Mouse (Mus musculus): ENCODE measurements around the gene Ror1. TPM values are rescaled to one million over a fixed set of nuclear protein-coding genes. Genes with fewer than 3 reads are reported as not detected.

Gene Ror1
- 22.4 and 24.3 TPM in 2 replicates for polyA plus RNA-seq (2016; fragmentation: Nextera tagmentation; extraction: Ambion mirVana)

GRCm38 (mm10) chr4:100095685-100096595, at the start of gene Ror1:
Gene Ror1 (plus strand): TSS chr4:100095791.
- Histone ChIP-seq H3K36me3 (no peaks in the 10 kb centered on the region), H3K4me1 (peaks cover 14% of the 10 kb centered on the region), H3K9ac (peak within 1 kb of the TSS; percentile 87), H3K4me3 (peak within 1 kb of the TSS; percentile 78), H3K27ac (peak within 1 kb of the TSS; percentile 94), H3K9me3 (no peaks in the 10 kb centered on the region), H3K4me2 (replicated peaks) (peak within 1 kb of the TSS; percentile 62), H3K27me3 (no peaks in the 10 kb centered on the region)
- WGBS, result under 1% methylated on average over 76 of the region's 76 CpGs
- peak; percentile 90 for ATAC-seq (ENCODE audit: insufficient number of reproducible peaks, insufficient read depth, low FRiP score, low TSS enrichment)

GRCm38 (mm10) chr4:100047066-100047465, 48.5 kb upstream of the Ror1 start:
- no peaks in the 10 kb centered on the region; the same call in 1 of the 2 replicates for H3K4me1 ChIP-seq
- no peak overlapping the region for H3K9ac ChIP-seq
- H3K36me3 ChIP-seq, result no peaks in the 10 kb centered on the region
- H3K9me3 ChIP-seq, result no peaks in the 10 kb centered on the region
- no peak overlapping the region for H3K4me2 ChIP-seq (replicated peaks)
- no peak for ATAC-seq (ENCODE audit: insufficient number of reproducible peaks, insufficient read depth, low FRiP score, low TSS enrichment)
- no peak overlapping the region for H3K4me3 ChIP-seq
- WGBS, result 45% methylated on average over 6 of the region's 6 CpGs
- H3K27ac ChIP-seq, result no peak overlapping the region
- H3K27me3 ChIP-seq, result no peaks in the 10 kb centered on the region

GRCm38 (mm10) chr4:100048351-100048950, 47.1 kb upstream of the Ror1 start:
- H3K27ac ChIP-seq, result no peak overlapping the region
- no peaks in the 10 kb centered on the region; the same call in 1 of the 2 replicates for H3K4me1 ChIP-seq
- 70% methylated on average over 7 of the region's 7 CpGs for WGBS

GRCm38 (mm10) chr4:100051767-100052166, 43.8 kb upstream of the Ror1 start:
- no peak overlapping the region for H3K4me3 ChIP-seq
- no peak overlapping the region for H3K27ac ChIP-seq
- H3K9me3 ChIP-seq, result no peaks in the 10 kb centered on the region
- H3K36me3 ChIP-seq, result no peaks in the 10 kb centered on the region
- H3K9ac ChIP-seq, result no peak overlapping the region
- H3K4me2 ChIP-seq (replicated peaks), result no peak overlapping the region
- no peaks in the 10 kb centered on the region for H3K27me3 ChIP-seq
- ATAC-seq (ENCODE audit: insufficient number of reproducible peaks, insufficient read depth, low FRiP score, low TSS enrichment), result no peak
- H3K4me1 ChIP-seq, result peaks cover 11% of the 10 kb centered on the region; the same call in 1 of the 2 replicates

More at GRCm38 (mm10) chr4:100048351-100048950, 47.1 kb upstream of the Ror1 start:
- ATAC-seq (ENCODE audit: insufficient number of reproducible peaks, insufficient read depth, low FRiP score, low TSS enrichment), result no peak
- no peaks in the 10 kb centered on the region for H3K27me3 ChIP-seq
- no peak overlapping the region for H3K9ac ChIP-seq
- no peaks in the 10 kb centered on the region for H3K36me3 ChIP-seq
- H3K4me2 ChIP-seq (replicated peaks), result no peak overlapping the region
- H3K4me3 ChIP-seq, result no peak overlapping the region
- no peaks in the 10 kb centered on the region for H3K9me3 ChIP-seq

GRCm38 (mm10) chr4:100052258-100052657, 43.3 kb upstream of the Ror1 start:
- 75% methylated on average over 3 of the region's 3 CpGs for WGBS
- H3K4me1 ChIP-seq, result peaks cover 11% of the 10 kb centered on the region; the same call in 1 of the 2 replicates
- H3K27ac ChIP-seq, result no peak overlapping the region
- no peak overlapping the region for H3K4me3 ChIP-seq
- H3K36me3 ChIP-seq, result no peaks in the 10 kb centered on the region
- no peaks in the 10 kb centered on the region for H3K9me3 ChIP-seq
- no peak for ATAC-seq (ENCODE audit: insufficient number of reproducible peaks, insufficient read depth, low FRiP score, low TSS enrichment)
- no peaks in the 10 kb centered on the region for H3K27me3 ChIP-seq
- H3K4me2 ChIP-seq (replicated peaks), result no peak overlapping the region
- H3K9ac ChIP-seq, result no peak overlapping the region

- H3K27ac ChIP-seq, result no peak overlapping the region
- ATAC-seq (ENCODE audit: insufficient number of reproducible peaks, insufficient read depth, low FRiP score, low TSS enrichment), result no peak
- H3K27me3 ChIP-seq, result no peaks in the 10 kb centered on the region
- H3K4me1 ChIP-seq, result peaks cover 15% of the 10 kb centered on the region
- H3K9me3 ChIP-seq, result no peaks in the 10 kb centered on the region
- 44% methylated on average over 9 of the region's 9 CpGs for WGBS
- H3K4me2 ChIP-seq (replicated peaks), result no peak overlapping the region
- no peak overlapping the region for H3K4me3 ChIP-seq
- H3K9ac ChIP-seq, result no peak overlapping the region
- H3K36me3 ChIP-seq, result no peaks in the 10 kb centered on the region
Observed at GRCm38 (mm10) chr4:100056046-100056445, 39.5 kb upstream of the Ror1 start.

GRCm38 (mm10) chr4:100056446-100056845, 39.1 kb upstream of the Ror1 start:
- no peaks in the 10 kb centered on the region for H3K36me3 ChIP-seq
- no peak overlapping the region for H3K9ac ChIP-seq
- no peak overlapping the region for H3K27ac ChIP-seq
- peaks cover 19% of the 10 kb centered on the region for H3K4me1 ChIP-seq
- H3K27me3 ChIP-seq, result no peaks in the 10 kb centered on the region
- 65% methylated on average over 4 of the region's 4 CpGs for WGBS
- H3K4me3 ChIP-seq, result no peak overlapping the region
- no peak overlapping the region for H3K4me2 ChIP-seq (replicated peaks)
- ATAC-seq (ENCODE audit: insufficient number of reproducible peaks, insufficient read depth, low FRiP score, low TSS enrichment), result no peak
- no peaks in the 10 kb centered on the region for H3K9me3 ChIP-seq

- Histone ChIP-seq H3K36me3 (no peaks in the 10 kb centered on the region), H3K27ac (no peak overlapping the region), H3K4me1 (peaks cover 25% of the 10 kb centered on the region), H3K9ac (no peak overlapping the region), H3K27me3 (no peaks in the 10 kb centered on the region), H3K4me2 (replicated peaks) (no peak overlapping the region), H3K4me3 (no peak overlapping the region), H3K9me3 (no peaks in the 10 kb centered on the region)
- no peak for ATAC-seq (ENCODE audit: insufficient number of reproducible peaks, insufficient read depth, low FRiP score, low TSS enrichment)
- 91% methylated on average over 13 of the region's 13 CpGs for WGBS
Observed at GRCm38 (mm10) chr4:100057381-100057780, 38.2 kb upstream of the Ror1 start.

- H3K36me3 ChIP-seq, result no peaks in the 10 kb centered on the region
- H3K4me2 ChIP-seq (replicated peaks), result no peak overlapping the region
- H3K4me3 ChIP-seq, result no peak overlapping the region
- no peaks in the 10 kb centered on the region for H3K9me3 ChIP-seq
- H3K27me3 ChIP-seq, result no peaks in the 10 kb centered on the region
- H3K27ac ChIP-seq, result no peak overlapping the region
- H3K4me1 ChIP-seq, result peaks cover 25% of the 10 kb centered on the region
- H3K9ac ChIP-seq, result no peak overlapping the region
- ATAC-seq (ENCODE audit: insufficient number of reproducible peaks, insufficient read depth, low FRiP score, low TSS enrichment), result no peak
- WGBS, result 89% methylated on average over 5 of the region's 5 CpGs
Observed at GRCm38 (mm10) chr4:100058631-100059030, 37.0 kb upstream of the Ror1 start.

GRCm38 (mm10) chr4:100059811-100060210, 35.8 kb upstream of the Ror1 start:
- H3K27me3 ChIP-seq, result no peaks in the 10 kb centered on the region
- no peaks in the 10 kb centered on the region for H3K9me3 ChIP-seq
- H3K4me2 ChIP-seq (replicated peaks), result no peak overlapping the region
- 40% methylated on average over 3 of the region's 3 CpGs for WGBS
- ATAC-seq (ENCODE audit: insufficient number of reproducible peaks, insufficient read depth, low FRiP score, low TSS enrichment), result no peak
- H3K9ac ChIP-seq, result no peak overlapping the region
- H3K27ac ChIP-seq, result no peak overlapping the region
- no peaks in the 10 kb centered on the region for H3K36me3 ChIP-seq
- H3K4me1 ChIP-seq, result peaks cover 25% of the 10 kb centered on the region
- no peak overlapping the region for H3K4me3 ChIP-seq

GRCm38 (mm10) chr4:100061396-100062066, 34.1 kb upstream of the Ror1 start:
- peak overlapping the region; percentile 16; the same call in 1 of the 2 replicates for H3K4me2 ChIP-seq (replicated peaks)
- WGBS, result 45% methylated on average over 19 of the region's 19 CpGs
- H3K9ac ChIP-seq, result no peak overlapping the region
- H3K4me3 ChIP-seq, result no peak overlapping the region
- H3K4me1 ChIP-seq, result peaks cover 19% of the 10 kb centered on the region
- H3K9me3 ChIP-seq, result no peaks in the 10 kb centered on the region
- H3K27ac ChIP-seq, result peak overlapping the region; percentile 68
- H3K27me3 ChIP-seq, result no peaks in the 10 kb centered on the region
- ATAC-seq (ENCODE audit: insufficient number of reproducible peaks, insufficient read depth, low FRiP score, low TSS enrichment), result no peak
- H3K36me3 ChIP-seq, result no peaks in the 10 kb centered on the region
